Mouse (Mus musculus) spleen, postnatal 14 days (tissue): ENCODE results near the gene Gm28778.
A peak's percentile ranks its signal among the peaks of the same experiment; 100 is the strongest.
"Not testable (repeated sequence)": the region's sequence is repeated elsewhere in the genome, so short reads cannot be mapped to it uniquely, and the experiment has no call there.

Experiments
- DNase-seq, 2 experiments: peaks; one replicate each; pipeline ENCODE4 v3.0.0; 2021 to 2022; ENCODE audit warnings: low spot score in 2 of 2

Gene Gm28778

GRCm38 (mm10) chr1:53296581-53297383 is at the start of gene Gm28778, which contains the start of the genes Pms1 and Ormdl1:
Gene Gm28778 (plus strand): TSS chr1:53297111.
Gene Pms1 (minus strand): TSS chr1:53297018.
Gene Ormdl1 (plus strand): TSS chr1:53297095.
- peak; percentile 86 to 88 for DNase-seq

GRCm38 (mm10) chr1:53264958-53265612 is 31.8 kb upstream of the Gm28778 start:
- not testable (repeated sequence) for DNase-seq

- DNase-seq: no peak
These were observed 27.0 kb upstream of the Gm28778 start for GRCm38 (mm10) chr1:53269901-53270300.

GRCm38 (mm10) chr1:53272646-53273045 is 24.3 kb upstream of the Gm28778 start:
- no peak for DNase-seq

- no peak for DNase-seq
These were observed 5.7 kb upstream of the Gm28778 start for GRCm38 (mm10) chr1:53291197-53291596.

- DNase-seq: no peak
These were observed 3.6 kb downstream of the Gm28778 start for GRCm38 (mm10) chr1:53300506-53300905.

GRCm38 (mm10) chr1:53312989-53313967 is 16.4 kb downstream of the Gm28778 start, which contains the start of gene Osgepl1:
Gene Osgepl1 (plus strand): TSS chr1:53313624.
- peak; percentile 64 to 76 for DNase-seq

- DNase-seq: no peak
These were observed 24.9 kb downstream of the Gm28778 start for GRCm38 (mm10) chr1:53321662-53322344.

GRCm38 (mm10) chr1:53323254-53323653 is 26.3 kb downstream of the Gm28778 start:
- no peak for DNase-seq

GRCm38 (mm10) chr1:53324277-53324676 is 27.4 kb downstream of the Gm28778 start:
- no peak for DNase-seq

- DNase-seq: no peak
These were observed 28.1 kb downstream of the Gm28778 start for GRCm38 (mm10) chr1:53324827-53325494.

- not testable (repeated sequence) for DNase-seq
These were observed 36.6 kb downstream of the Gm28778 start for GRCm38 (mm10) chr1:53333527-53333926.

- no peak for DNase-seq
These were observed 38.6 kb downstream of the Gm28778 start for GRCm38 (mm10) chr1:53335465-53335864.

GRCm38 (mm10) chr1:53337403-53337802 is 40.5 kb downstream of the Gm28778 start:
- not testable (repeated sequence) for DNase-seq

GRCm38 (mm10) chr1:53341071-53341470 is 44.2 kb downstream of the Gm28778 start:
- DNase-seq: no peak

- DNase-seq: peak; percentile 95 to 96
These were observed 55.7 kb downstream of the Gm28778 start, which contains the start of the genes Asdurf, Gm28551 and Asnsd1 for GRCm38 (mm10) chr1:53352327-53353261. Gene Asdurf (minus strand): TSS chr1:53352619. Gene Gm28551 (minus strand): TSS chr1:53352667. Gene Asnsd1 (minus strand): TSS chr1:53352752.

- no peak for DNase-seq
These were observed 62.1 kb downstream of the Gm28778 start for GRCm38 (mm10) chr1:53358988-53359387.
